In genomic region chr4:85837532-85837965, GRCm38 (mm10) we compare ENCODE assay signal across 12 mouse cellular contexts.
DNase-seq lines count a peak whose midpoint lies in the region; ATAC-seq lines count a peak whose summit lies in the region.
"Had no signal": no experiment of that assay in that cellular context is flagged by ENCODE, and none has a peak within 500 bp of the region (broad histone marks: within the 10 kb centered on the region; RNA-seq: fewer than 3 reads in every experiment).

No protein-coding gene starts in this region.

- peak; percentile 16 for DNase-seq in heart, postnatal 4 days
- no peak for DNase-seq in heart, postnatal 25 days (ENCODE audit: low spot score)
- peak; percentile 55 for DNase-seq in brain, adult 2 months (ENCODE audit: low read depth, low spot score)
- DNase-seq in thymus, adult 18-20 months: no peak
- DNase-seq in frontal cortex, adult 2 months (ENCODE audit: extremely low spot score in 1 of 2, low spot score in 1 of 2): no peak
- DNase-seq: adrenal gland, adult 8-10 months; heart, postnatal 14 days had no signal

- 34% methylated on average over 5 of the region's 5 CpGs for WGBS in limb, embryonic 13.5 days

- ATAC-seq in common myeloid progenitor, adult 5-6 weeks (replicated peaks; ENCODE audit: low read depth, poor library complexity, severe bottlenecking): peak; percentile 66
- peak; percentile 84 for ATAC-seq in limb, embryonic 13.5 days (ENCODE audit: low FRiP score, low read depth)
- ATAC-seq in monocyte, adult 5-6 weeks (replicated peaks; ENCODE audit: insufficient number of reproducible peaks, low FRiP score, low TSS enrichment, poor library complexity, severe bottlenecking): no peak

- no peaks in the 10 kb centered on the region for H3K36me3 ChIP-seq in limb, embryonic 13.5 days

- intact Hi-C loops in heart, postnatal 25 days (cut with DNase I): no loop called here

- peak overlapping the region; percentile 63 for H3K27ac ChIP-seq in limb, embryonic 13.5 days
- H3K27ac ChIP-seq: macrophage had no signal

- no peak overlapping the region for H3K4me3 ChIP-seq in limb, embryonic 13.5 days
- H3K4me3 ChIP-seq: erythroblast, embryonic 14.5 days had no signal

- H3K4me2 ChIP-seq in limb, embryonic 13.5 days (replicated peaks): 0 out of 2 replicates have a peak overlapping the region, but pooled peaks have one; percentile 3

- H3K4me1 ChIP-seq in limb, embryonic 13.5 days: peaks cover 34% of the 10 kb centered on the region

- H3K9ac ChIP-seq in limb, embryonic 13.5 days: no peak overlapping the region

- no peaks in the 10 kb centered on the region for H3K9me3 ChIP-seq in limb, embryonic 13.5 days

- H3K27me3 ChIP-seq in limb, embryonic 13.5 days: no peaks in the 10 kb centered on the region

Comparison
In these comparisons a context has a peak if more than half of its experiments do, and no peak if none do; other contexts are left out.
1. DNase-seq: peak in heart, postnatal 4 days (single experiment) and brain, adult 2 months (single experiment); none in heart, postnatal 25 days (single experiment), thymus, adult 18-20 months (0 of 2) and frontal cortex, adult 2 months (0 of 2).